Mouse (Mus musculus): ENCODE measurements around the gene Amigo3. TPM values are rescaled to one million over a fixed set of nuclear protein-coding genes. Genes with fewer than 3 reads are reported as not detected.

The Amigo3 gene
- total RNA-seq, 2 experiments from 2014 or later = 1.0 to 2.4 TPM

GRCm38 (mm10) chr9:108051184-108051930 lies 1.6 kb upstream of the Amigo3 start:
- DNase-seq = no peak
- intact Hi-C loops (cut with DNase I; ENCODE audit: low total_unique reads) = no loop called here

- DNase-seq = no peak
- intact Hi-C loops (cut with DNase I; ENCODE audit: low total_unique reads) = no loop called here
Observed at GRCm38 (mm10) chr9:108051931-108052220, 1.1 kb upstream of the Amigo3 start.

- DNase-seq = no peak
- intact Hi-C loops (cut with DNase I; ENCODE audit: low total_unique reads) = no loop called here
Observed at GRCm38 (mm10) chr9:108052411-108052810, 548 bp upstream of the Amigo3 start.

GRCm38 (mm10) chr9:108053665-108054225 lies 786 bp downstream of the Amigo3 start:
- intact Hi-C loops (cut with DNase I; ENCODE audit: low total_unique reads) = no loop called here
- DNase-seq = no peak

- intact Hi-C loops (cut with DNase I; ENCODE audit: low total_unique reads) = no loop called here
- DNase-seq = no peak
Observed at GRCm38 (mm10) chr9:108054331-108055040, 1.5 kb downstream of the Amigo3 start.

- intact Hi-C loops (cut with DNase I; ENCODE audit: low total_unique reads) = no loop called here
Observed at GRCm38 (mm10) chr9:108055061-108055460, 2.1 kb downstream of the Amigo3 start.

GRCm38 (mm10) chr9:108055661-108056237 lies 2.8 kb downstream of the Amigo3 start:
- DNase-seq = no peak
- intact Hi-C loops (cut with DNase I; ENCODE audit: low total_unique reads) = no loop called here

More at GRCm38 (mm10) chr9:108055061-108055460, 2.1 kb downstream of the Amigo3 start:
- DNase-seq = no peak

- intact Hi-C loops (cut with DNase I; ENCODE audit: low total_unique reads) = no loop called here
Observed at GRCm38 (mm10) chr9:108056361-108057261, 3.7 kb downstream of the Amigo3 start.

GRCm38 (mm10) chr9:108057262-108057562 lies 4.3 kb downstream of the Amigo3 start:
- intact Hi-C loops (cut with DNase I; ENCODE audit: low total_unique reads) = no loop called here
- DNase-seq = peak; percentile 71

More at GRCm38 (mm10) chr9:108056361-108057261, 3.7 kb downstream of the Amigo3 start:
- no peak for DNase-seq

GRCm38 (mm10) chr9:108058291-108058690 lies 5.3 kb downstream of the Amigo3 start:
- DNase-seq = peak; percentile 12
- intact Hi-C loops (cut with DNase I; ENCODE audit: low total_unique reads) = no loop called here

- no peak for DNase-seq
- intact Hi-C loops (cut with DNase I; ENCODE audit: low total_unique reads) = loop anchor here (5.0 kb wide), 1 partner anchor 95 kb away; no protein-coding TSS in a partner anchor
Observed at GRCm38 (mm10) chr9:108062142-108062541, 9.2 kb downstream of the Amigo3 start.

- no peak for DNase-seq
Observed at GRCm38 (mm10) chr9:108063361-108063760, 10.4 kb downstream of the Amigo3 start.

GRCm38 (mm10) chr9:108065491-108066011 lies 12.6 kb downstream of the Amigo3 start:
- intact Hi-C loops (cut with DNase I; ENCODE audit: low total_unique reads) = loop anchor here (5.0 kb wide), 1 partner anchor 163 kb away; no protein-coding TSS in a partner anchor
- peak; percentile 71 for DNase-seq

More at GRCm38 (mm10) chr9:108063361-108063760, 10.4 kb downstream of the Amigo3 start:
- intact Hi-C loops (cut with DNase I; ENCODE audit: low total_unique reads) = loop anchor here (5.0 kb wide), 1 partner anchor 96 kb away; no protein-coding TSS in a partner anchor

GRCm38 (mm10) chr9:108067199-108067598 lies 14.2 kb downstream of the Amigo3 start:
- intact Hi-C loops (cut with DNase I; ENCODE audit: low total_unique reads) = loop anchor here (5.0 kb wide), 1 partner anchor 165 kb away; no protein-coding TSS in a partner anchor
- no peak for DNase-seq

- intact Hi-C loops (cut with DNase I; ENCODE audit: low total_unique reads) = loop anchor here (5.0 kb wide), 1 partner anchor 166 kb away; no protein-coding TSS in a partner anchor
- peak; percentile 78 for DNase-seq
Observed at GRCm38 (mm10) chr9:108067900-108068299, 14.9 kb downstream of the Amigo3 start.

GRCm38 (mm10) chr9:108069007-108069406 lies 16.0 kb downstream of the Amigo3 start:
- intact Hi-C loops (cut with DNase I; ENCODE audit: low total_unique reads) = loop anchor here (5.0 kb wide), 1 partner anchor 167 kb away; no protein-coding TSS in a partner anchor
- no peak for DNase-seq

GRCm38 (mm10) chr9:108069529-108069928 lies 16.6 kb downstream of the Amigo3 start:
- no peak for DNase-seq
- intact Hi-C loops (cut with DNase I; ENCODE audit: low total_unique reads) = loop anchor here (5.0 kb wide), 1 partner anchor 167 kb away; no protein-coding TSS in a partner anchor

- DNase-seq = no peak
- intact Hi-C loops (cut with DNase I; ENCODE audit: low total_unique reads) = no loop called here
Observed at GRCm38 (mm10) chr9:108071801-108072200, 18.8 kb downstream of the Amigo3 start.

GRCm38 (mm10) chr9:108072481-108072924 lies 19.5 kb downstream of the Amigo3 start:
- intact Hi-C loops (cut with DNase I; ENCODE audit: low total_unique reads) = no loop called here

More at GRCm38 (mm10) chr9:108072481-108072924, 19.5 kb downstream of the Amigo3 start:
- DNase-seq = no peak

All from gastrocnemius, postnatal 14 days (tissue).